22 mouse cellular contexts compared by ENCODE assay signal in the genomic region with DNA sequence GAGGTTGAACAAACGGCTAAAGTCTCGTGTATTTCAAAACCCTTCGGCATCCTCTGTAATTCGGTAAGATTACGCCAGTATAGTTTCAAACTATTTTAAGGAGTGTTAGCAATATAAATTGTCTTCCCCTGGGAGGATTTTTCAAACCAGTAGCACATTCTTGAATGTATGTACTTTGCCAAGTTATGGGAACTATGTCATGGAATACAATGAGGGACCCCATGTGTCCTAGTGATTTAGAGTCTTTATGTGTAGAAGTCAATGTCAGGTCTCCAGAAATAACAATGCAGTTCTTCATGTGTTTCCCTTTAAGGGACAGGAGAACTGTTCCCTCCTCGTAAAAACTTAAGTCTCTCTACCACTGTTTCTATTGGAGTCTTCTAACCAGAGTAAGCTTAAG.
"Had no signal": no experiment of that assay in that cellular context is flagged by ENCODE, and none has a peak within 500 bp of the region (broad histone marks: within the 10 kb centered on the region; RNA-seq: fewer than 3 reads in every experiment).

No protein-coding gene starts in this region.

- H3K9me3 ChIP-seq: limb, embryonic 12.5 days; liver, embryonic 13.5 days; midbrain, embryonic 10.5 days; midbrain, embryonic 13.5 days; neural tube, embryonic 13.5 days had no signal

- H3K4me2 ChIP-seq: limb, embryonic 12.5 days; liver, embryonic 13.5 days; midbrain, embryonic 13.5 days; neural tube, embryonic 13.5 days had no signal

- H3K27ac ChIP-seq: left cerebral cortex, adult 2 months; limb, embryonic 12.5 days; liver, embryonic 13.5 days; macrophage; midbrain, embryonic 10.5 days; midbrain, embryonic 13.5 days; neural tube, embryonic 13.5 days; stomach, postnatal 0 days had no signal

- DNase-seq: kidney, adult 9 months; kidney, postnatal 36 days; layer of hippocampus, postnatal 36 days; liver, embryonic 13.5 days; lung, adult 2 months; lung, postnatal 14 days; right cerebral cortex, adult 18-20 months; right cerebral cortex, postnatal 14 days; right cerebral cortex, postnatal 4 days; thymus, adult 2 months; thymus, postnatal 14 days; thymus, postnatal 4 days had no signal

- ATAC-seq: intestine, embryonic 16.5 days; midbrain, embryonic 13.5 days; midbrain, embryonic 16.5 days had no signal

- H3K27me3 ChIP-seq: liver, embryonic 13.5 days; midbrain, embryonic 13.5 days; neural tube, embryonic 13.5 days had no signal

- H3K4me1 ChIP-seq: liver, embryonic 13.5 days; midbrain, embryonic 10.5 days; midbrain, embryonic 13.5 days; neural tube, embryonic 13.5 days had no signal

- H3K9ac ChIP-seq: limb, embryonic 12.5 days; liver, embryonic 13.5 days; midbrain, embryonic 13.5 days; neural tube, embryonic 13.5 days had no signal

- H3K36me3 ChIP-seq: limb, embryonic 12.5 days; liver, embryonic 13.5 days; midbrain, embryonic 10.5 days; midbrain, embryonic 13.5 days; neural tube, embryonic 13.5 days had no signal

- H3K4me3 ChIP-seq: left cerebral cortex, adult 2 months; limb, embryonic 12.5 days; liver, embryonic 13.5 days; midbrain, embryonic 10.5 days; midbrain, embryonic 13.5 days; myocyte; neural tube, embryonic 13.5 days had no signal
